Mouse (Mus musculus) 3T3-L1 (cell line): ENCODE results near the gene Hs3st3b1.

ENCODE experiments used
- DNase-seq: peaks from one replicate; pipeline ENCODE4 v3.0.0-alpha.2; 2015; ENCODE audit warnings: low read depth, low spot score

The Hs3st3b1 gene

DNA sequence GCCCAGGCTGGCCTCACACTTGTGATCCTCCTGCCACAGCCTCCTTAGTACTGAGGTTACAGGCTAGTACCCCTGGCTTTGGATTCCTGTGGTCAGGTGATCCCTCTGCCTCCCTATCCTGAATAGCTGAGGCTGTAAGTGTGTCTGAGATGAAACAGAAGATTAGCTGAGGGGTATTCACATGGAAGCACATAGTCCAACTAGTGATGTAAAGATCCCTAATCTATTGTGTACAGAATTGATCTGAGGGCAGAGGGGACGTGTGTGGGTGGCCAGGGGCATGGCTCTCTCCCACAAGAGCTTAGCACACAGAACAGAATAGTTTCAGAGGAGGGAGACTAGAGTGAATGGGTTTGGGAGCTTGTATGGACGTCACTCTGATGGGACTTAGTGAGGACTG, 41.8 kb downstream of the Hs3st3b1 start:
- DNase-seq = no peak

DNA sequence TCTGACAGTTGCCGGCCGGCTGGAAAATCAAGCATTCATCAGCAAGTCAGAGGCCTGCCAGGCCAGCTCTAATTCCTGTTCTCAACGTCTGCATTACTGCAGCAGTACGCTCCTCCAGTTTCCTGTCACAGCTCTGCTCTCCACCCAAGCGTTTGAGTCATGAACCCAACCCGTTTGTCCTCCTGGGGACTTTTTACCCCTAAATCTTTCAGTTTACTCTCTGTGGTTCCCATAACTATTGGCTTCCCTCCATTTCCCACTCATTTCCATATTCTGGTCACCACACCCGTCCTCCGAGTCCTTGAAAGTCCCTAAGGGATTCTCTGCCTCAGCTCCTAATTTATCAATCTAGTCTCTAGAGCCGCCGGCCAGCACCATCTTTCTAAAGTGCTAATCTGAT, 42.8 kb downstream of the Hs3st3b1 start:
- DNase-seq = no peak

DNA sequence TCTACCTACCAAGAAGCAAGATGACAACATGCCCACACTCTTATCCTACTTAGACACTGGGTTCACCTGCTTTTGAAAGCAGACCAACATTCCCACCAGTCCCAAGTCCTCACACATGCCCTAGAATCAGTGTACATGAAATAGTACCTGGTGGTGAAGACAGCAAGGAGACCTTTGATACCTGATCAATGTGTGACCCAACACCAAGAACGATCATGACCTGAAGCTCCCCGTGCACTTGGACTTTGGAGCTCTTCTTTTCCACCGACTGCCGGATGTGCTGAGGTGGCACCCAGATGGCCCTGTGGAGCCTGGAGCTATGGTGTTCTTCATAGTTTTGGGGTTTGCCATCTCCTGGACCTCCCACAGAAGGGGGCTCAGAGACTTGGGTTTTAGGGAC, 43.5 kb downstream of the Hs3st3b1 start:
- no peak for DNase-seq

DNA sequence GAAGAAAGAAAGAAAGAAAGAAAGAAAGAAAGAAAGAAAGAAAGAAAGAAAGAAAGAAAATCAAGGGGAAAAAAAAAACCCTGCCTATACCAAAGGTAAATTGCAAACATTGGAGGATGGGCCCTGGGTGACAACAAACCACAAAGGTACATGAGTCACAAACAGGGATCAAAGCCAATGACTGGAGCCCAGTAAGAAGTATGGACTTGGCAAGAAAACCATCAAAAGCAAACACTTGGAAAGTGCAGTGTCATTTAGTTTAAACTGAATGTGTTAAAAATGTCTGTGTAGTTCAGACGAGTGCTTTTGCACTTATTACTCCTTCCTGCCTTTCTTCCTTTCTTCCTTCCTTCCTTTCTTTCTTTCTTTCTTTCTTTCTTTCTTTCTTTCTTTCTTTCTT, 59.3 kb downstream of the Hs3st3b1 start:
- peak; percentile 28 for DNase-seq

DNA sequence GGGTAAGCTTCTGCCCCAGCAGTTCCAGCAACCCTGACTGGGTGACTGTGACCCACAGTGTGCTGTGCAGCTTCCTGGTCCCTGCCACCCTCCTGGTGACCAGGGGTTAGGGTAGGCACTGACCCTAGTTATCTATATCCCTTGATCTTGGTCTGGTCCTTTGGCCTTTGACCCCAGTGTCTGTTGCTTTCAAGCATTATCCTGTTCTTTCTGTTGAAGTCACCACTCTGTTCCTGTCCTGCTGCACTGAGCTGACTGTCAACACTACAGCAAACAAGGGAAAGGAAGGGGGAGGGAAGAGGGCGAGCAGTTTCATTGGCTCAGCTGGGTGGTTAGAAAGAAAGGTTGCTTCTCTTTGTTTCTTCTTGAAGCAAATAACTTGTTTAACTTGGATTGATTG, 60.1 kb downstream of the Hs3st3b1 start:
- DNase-seq = no peak

DNA sequence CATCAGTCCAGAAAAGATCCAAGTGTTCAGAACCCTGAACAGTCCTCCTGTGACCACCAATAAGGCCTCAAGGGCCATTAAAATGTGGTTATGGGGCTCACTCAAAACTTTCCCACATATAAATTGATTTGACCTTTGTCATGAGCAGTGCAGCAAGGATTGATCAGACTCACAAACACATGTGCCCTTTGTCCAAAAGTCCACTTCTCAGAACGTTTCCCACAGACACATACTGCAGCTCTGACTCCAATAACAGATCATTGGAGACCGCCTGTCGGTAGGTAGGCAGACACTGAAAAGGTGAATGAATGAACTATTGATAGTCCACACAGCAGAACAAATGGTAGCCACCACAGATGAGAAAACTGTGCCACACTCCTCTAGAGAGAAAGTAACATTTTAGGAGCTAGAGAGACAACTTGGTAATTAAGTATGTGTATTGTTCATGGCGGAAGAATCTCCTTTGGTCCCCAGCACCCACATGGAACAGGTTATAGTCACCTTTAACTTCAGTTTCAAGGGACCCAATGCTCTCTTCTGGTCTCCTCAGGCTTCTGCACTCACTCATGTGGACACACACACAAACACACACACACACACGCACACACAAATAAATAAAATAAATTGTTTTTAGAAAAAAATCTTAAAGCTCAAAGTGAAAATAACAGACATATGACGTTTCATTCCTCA, 70.9 kb downstream of the Hs3st3b1 start:
- no peak for DNase-seq

DNA sequence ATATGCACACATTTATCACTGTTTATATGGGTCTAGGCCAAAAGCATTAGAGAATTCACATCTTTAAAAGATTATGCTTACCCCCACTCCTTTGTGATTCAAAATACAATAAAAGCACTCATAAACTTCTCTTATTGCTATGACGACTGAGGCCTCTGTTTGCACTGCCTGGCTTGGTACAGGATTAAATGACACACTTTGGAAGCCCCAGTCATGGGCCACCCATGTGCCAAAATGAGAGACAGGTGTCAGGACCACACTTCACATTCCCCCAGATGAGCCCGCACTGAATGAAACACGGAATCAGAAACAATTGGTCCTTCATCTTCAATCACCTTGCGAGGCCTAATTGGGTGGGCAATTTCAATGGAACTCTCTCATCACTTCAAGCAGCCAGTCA, 71.8 kb downstream of the Hs3st3b1 start:
- DNase-seq = no peak

DNA sequence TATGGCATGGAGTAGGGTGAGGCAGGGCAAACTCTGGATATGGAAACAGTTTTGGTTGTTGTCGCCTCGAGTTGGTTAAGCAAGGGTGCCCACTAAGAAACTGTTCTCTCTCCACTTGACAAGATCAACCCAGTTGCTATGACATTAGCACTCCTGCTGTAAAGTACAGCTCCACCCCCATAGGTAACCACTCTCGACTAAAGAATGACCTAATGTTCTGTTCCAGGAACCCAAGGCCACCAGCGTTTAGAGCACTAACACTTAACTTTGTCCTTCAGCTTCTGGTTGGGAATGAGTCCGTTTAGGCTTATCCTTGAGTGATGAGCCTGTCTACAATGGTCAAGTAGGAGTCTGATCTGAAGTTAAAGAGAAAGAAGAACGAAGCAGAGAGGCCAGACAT, 76.7 kb downstream of the Hs3st3b1 start:
- DNase-seq = no peak

DNA sequence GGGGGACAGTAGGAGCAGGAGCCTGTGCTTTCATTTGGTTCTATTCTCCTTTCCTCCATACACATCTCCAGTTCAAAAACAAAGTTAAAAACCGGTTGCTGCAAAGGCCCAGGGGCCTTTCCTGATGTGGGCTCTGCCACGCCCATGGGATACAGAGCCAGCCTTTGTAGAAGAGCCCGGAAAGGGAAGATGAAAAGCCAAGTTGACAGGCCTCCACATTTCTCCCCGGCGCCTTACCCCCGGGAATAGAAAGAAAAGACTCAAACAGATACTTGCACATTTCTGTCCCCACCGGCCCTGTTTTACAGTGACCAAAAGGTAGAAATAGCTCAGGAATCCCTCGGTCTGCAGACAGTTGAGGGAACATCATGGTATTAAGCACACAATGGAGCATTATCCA, 77.4 kb downstream of the Hs3st3b1 start:
- no peak for DNase-seq

DNA sequence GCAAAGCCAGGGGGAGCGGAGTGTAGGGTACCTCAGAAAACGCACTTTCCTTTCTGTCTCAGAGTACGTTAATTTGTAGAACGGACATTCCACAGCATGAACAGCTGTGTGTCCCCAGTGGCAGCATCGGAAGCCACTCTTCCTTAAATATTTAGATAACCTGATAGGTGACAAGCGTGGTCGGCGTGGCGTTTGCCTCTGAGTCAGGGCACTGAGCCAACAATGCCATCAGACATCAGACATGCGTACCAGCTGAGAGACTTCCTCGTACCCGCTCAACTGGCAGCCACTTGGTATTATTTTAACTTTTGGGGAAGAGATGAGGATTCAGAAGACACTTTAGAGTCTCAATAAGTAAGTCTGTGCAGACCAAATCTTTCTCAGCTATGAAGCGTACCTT, 84.6 kb downstream of the Hs3st3b1 start:
- no peak for DNase-seq
